Mouse (Mus musculus): ENCODE results near the gene Zfand4. TPM values are rescaled to one million over a fixed set of nuclear protein-coding genes. Genes with fewer than 3 reads are reported as not detected.
"Not testable (repeated sequence)": the region's sequence is repeated elsewhere in the genome, so short reads cannot be mapped to it uniquely, and the experiment has no call there.

Zfand4 gene
- polyA plus RNA-seq (2016; fragmentation: Nextera tagmentation; extraction: Ambion mirVana) = 4.5 and 5.3 TPM in 2 replicates

GRCm38 (mm10) chr6:116264018-116264651 lies at the start of gene Zfand4:
Gene Zfand4 (plus strand): TSS chr6:116264222.
- H3K4me1 ChIP-seq (replicated peaks) = peaks cover 10% of the 10 kb centered on the region
- under 1% methylated on average over 53 of the region's 67 CpGs for WGBS
- no peaks in the 10 kb centered on the region for H3K27me3 ChIP-seq (replicated peaks)
- peak within 1 kb of the TSS; percentile 85 for H3K4me3 ChIP-seq
- H3K36me3 ChIP-seq = peaks cover 30% of the 10 kb centered on the region
- H3K9ac ChIP-seq = peak within 1 kb of the TSS; percentile 90
- peak within 1 kb of the TSS; percentile 86 for H3K4me2 ChIP-seq
- no peaks in the 10 kb centered on the region for H3K9me3 ChIP-seq (replicated peaks)
- peak within 1 kb of the TSS; percentile 56; the same call in 1 of the 2 replicates for H3K27ac ChIP-seq (ENCODE audit: poor library complexity, severe bottlenecking)
- peak; percentile 98 for ATAC-seq (ENCODE audit: insufficient number of reproducible peaks, low FRiP score)

GRCm38 (mm10) chr6:116227767-116228166 lies 36.3 kb upstream of the Zfand4 start:
- H3K36me3 ChIP-seq = peaks cover 79% of the 10 kb centered on the region

GRCm38 (mm10) chr6:116228785-116229525 lies 35.1 kb upstream of the Zfand4 start:
- H3K27ac ChIP-seq (ENCODE audit: poor library complexity, severe bottlenecking) = no peak overlapping the region
- 57% methylated on average over 12 of the region's 12 CpGs for WGBS
- H3K4me3 ChIP-seq = no peak overlapping the region
- H3K27me3 ChIP-seq (replicated peaks) = no peaks in the 10 kb centered on the region
- H3K4me1 ChIP-seq (replicated peaks) = no peaks in the 10 kb centered on the region
- H3K9ac ChIP-seq = no peak overlapping the region
- H3K36me3 ChIP-seq = peaks cover 82% of the 10 kb centered on the region
- H3K4me2 ChIP-seq = no peak overlapping the region
- ATAC-seq (ENCODE audit: insufficient number of reproducible peaks, low FRiP score) = no peak
- H3K9me3 ChIP-seq (replicated peaks) = no peaks in the 10 kb centered on the region

More at GRCm38 (mm10) chr6:116227767-116228166, 36.3 kb upstream of the Zfand4 start:
- Histone ChIP-seq H3K27ac (ENCODE audit: poor library complexity, severe bottlenecking) (no peak overlapping the region), H3K4me1 (replicated peaks) (no peaks in the 10 kb centered on the region), H3K9me3 (replicated peaks) (no peaks in the 10 kb centered on the region), H3K9ac (no peak overlapping the region), H3K4me3 (no peak overlapping the region), H3K4me2 (no peak overlapping the region), H3K27me3 (replicated peaks) (no peaks in the 10 kb centered on the region)
- 72% methylated on average over 11 of the region's 11 CpGs for WGBS
- no peak for ATAC-seq (ENCODE audit: insufficient number of reproducible peaks, low FRiP score)

GRCm38 (mm10) chr6:116234821-116235220 lies 29.2 kb upstream of the Zfand4 start:
- not testable (repeated sequence) for H3K27ac ChIP-seq (ENCODE audit: poor library complexity, severe bottlenecking); H3K4me3 ChIP-seq; H3K9me3 ChIP-seq (replicated peaks); H3K27me3 ChIP-seq (replicated peaks); ATAC-seq (ENCODE audit: insufficient number of reproducible peaks, low FRiP score); H3K9ac ChIP-seq; H3K4me1 ChIP-seq (replicated peaks); H3K4me2 ChIP-seq
- 93% methylated on average over 2 of the region's 2 CpGs for WGBS
- peaks cover 80% of the 10 kb centered on the region for H3K36me3 ChIP-seq

- no peak for ATAC-seq (ENCODE audit: insufficient number of reproducible peaks, low FRiP score)
- WGBS = 79% methylated on average over 5 of the region's 5 CpGs
- Histone ChIP-seq H3K36me3 (peaks cover 82% of the 10 kb centered on the region), H3K4me2 (no peak overlapping the region), H3K9me3 (replicated peaks) (no peaks in the 10 kb centered on the region), H3K27me3 (replicated peaks) (no peaks in the 10 kb centered on the region), H3K9ac (no peak overlapping the region), H3K4me3 (no peak overlapping the region), H3K4me1 (replicated peaks) (no peaks in the 10 kb centered on the region), H3K27ac (ENCODE audit: poor library complexity, severe bottlenecking) (no peak overlapping the region)
Measured at GRCm38 (mm10) chr6:116235336-116235735, 28.7 kb upstream of the Zfand4 start.

GRCm38 (mm10) chr6:116238083-116238482 lies 25.9 kb upstream of the Zfand4 start:
- no peak overlapping the region for H3K4me2 ChIP-seq
- no peaks in the 10 kb centered on the region for H3K27me3 ChIP-seq (replicated peaks)
- ATAC-seq (ENCODE audit: insufficient number of reproducible peaks, low FRiP score) = no peak
- 86% methylated on average over 5 of the region's 5 CpGs for WGBS
- no peaks in the 10 kb centered on the region for H3K4me1 ChIP-seq (replicated peaks)
- no peaks in the 10 kb centered on the region for H3K9me3 ChIP-seq (replicated peaks)
- H3K27ac ChIP-seq (ENCODE audit: poor library complexity, severe bottlenecking) = no peak overlapping the region
- H3K4me3 ChIP-seq = no peak overlapping the region
- peaks cover 76% of the 10 kb centered on the region for H3K36me3 ChIP-seq
- H3K9ac ChIP-seq = no peak overlapping the region

GRCm38 (mm10) chr6:116240371-116240770 lies 23.7 kb upstream of the Zfand4 start:
- H3K27ac ChIP-seq (ENCODE audit: poor library complexity, severe bottlenecking) = no peak overlapping the region
- no peaks in the 10 kb centered on the region for H3K9me3 ChIP-seq (replicated peaks)
- H3K4me3 ChIP-seq = no peak overlapping the region
- no peaks in the 10 kb centered on the region for H3K4me1 ChIP-seq (replicated peaks)
- 66% methylated on average over 2 of the region's 2 CpGs for WGBS
- no peak overlapping the region for H3K4me2 ChIP-seq
- ATAC-seq (ENCODE audit: insufficient number of reproducible peaks, low FRiP score) = no peak
- H3K36me3 ChIP-seq = peaks cover 76% of the 10 kb centered on the region
- H3K9ac ChIP-seq = no peak overlapping the region
- no peaks in the 10 kb centered on the region for H3K27me3 ChIP-seq (replicated peaks)

GRCm38 (mm10) chr6:116259649-116260048 lies 4.4 kb upstream of the Zfand4 start:
- H3K36me3 ChIP-seq = peaks cover 67% of the 10 kb centered on the region
- H3K9me3 ChIP-seq (replicated peaks) = no peaks in the 10 kb centered on the region
- no peak overlapping the region for H3K4me2 ChIP-seq
- H3K4me3 ChIP-seq = no peak overlapping the region
- no peaks in the 10 kb centered on the region for H3K4me1 ChIP-seq (replicated peaks)
- H3K27me3 ChIP-seq (replicated peaks) = no peaks in the 10 kb centered on the region
- 90% methylated on average over 4 of the region's 4 CpGs for WGBS
- no peak overlapping the region for H3K9ac ChIP-seq
- no peak overlapping the region for H3K27ac ChIP-seq (ENCODE audit: poor library complexity, severe bottlenecking)
- no peak for ATAC-seq (ENCODE audit: insufficient number of reproducible peaks, low FRiP score)

- H3K4me1 ChIP-seq (replicated peaks) = no peaks in the 10 kb centered on the region
- no peak overlapping the region for H3K4me3 ChIP-seq
- H3K4me2 ChIP-seq = no peak overlapping the region
- ATAC-seq (ENCODE audit: insufficient number of reproducible peaks, low FRiP score) = no peak
- peaks cover 58% of the 10 kb centered on the region for H3K36me3 ChIP-seq
- no peaks in the 10 kb centered on the region for H3K9me3 ChIP-seq (replicated peaks)
- 92% methylated on average over 5 of the region's 5 CpGs for WGBS
- H3K27me3 ChIP-seq (replicated peaks) = no peaks in the 10 kb centered on the region
- no peak overlapping the region for H3K9ac ChIP-seq
- no peak overlapping the region for H3K27ac ChIP-seq (ENCODE audit: poor library complexity, severe bottlenecking)
Measured at GRCm38 (mm10) chr6:116260481-116260880, 3.5 kb upstream of the Zfand4 start.

GRCm38 (mm10) chr6:116262824-116263223 lies 1.2 kb upstream of the Zfand4 start:
- ATAC-seq (ENCODE audit: insufficient number of reproducible peaks, low FRiP score) = no peak
- Histone ChIP-seq H3K4me1 (replicated peaks) (peaks cover 10% of the 10 kb centered on the region), H3K27ac (ENCODE audit: poor library complexity, severe bottlenecking) (no peak overlapping the region), H3K4me3 (no peak overlapping the region), H3K9me3 (replicated peaks) (no peaks in the 10 kb centered on the region), H3K36me3 (peaks cover 40% of the 10 kb centered on the region), H3K27me3 (replicated peaks) (no peaks in the 10 kb centered on the region), H3K9ac (no peak overlapping the region), H3K4me2 (no peak overlapping the region)
- WGBS = 93% methylated on average over 1 of the region's 1 CpGs

- no peak for ATAC-seq (ENCODE audit: insufficient number of reproducible peaks, low FRiP score)
- Histone ChIP-seq H3K4me2 (peak overlapping the region; percentile 86), H3K9me3 (replicated peaks) (no peaks in the 10 kb centered on the region), H3K27me3 (replicated peaks) (no peaks in the 10 kb centered on the region), H3K4me1 (replicated peaks) (peaks cover 10% of the 10 kb centered on the region), H3K27ac (ENCODE audit: poor library complexity, severe bottlenecking) (no peak overlapping the region), H3K9ac (no peak overlapping the region), H3K36me3 (peaks cover 26% of the 10 kb centered on the region), H3K4me3 (no peak overlapping the region)
- 87% methylated on average over 11 of the region's 11 CpGs for WGBS
Measured at GRCm38 (mm10) chr6:116264836-116265235, 814 bp downstream of the Zfand4 start.

All from heart, embryonic 12.5 days (tissue).